Mouse (Mus musculus) adrenal gland, postnatal 14 days (tissue): ENCODE measurements around the gene Lrrc9. TPM values are rescaled to one million over a fixed set of nuclear protein-coding genes. Genes with fewer than 3 reads are reported as not detected.

Experiments
- microRNA-seq, 2 experiments: library from miRNA; unstranded; fragments of <30 nt; microRNA quantifications; one replicate each; pipeline ENCODE4 v1.2.0; 2021
- total RNA-seq: library from RNA; stranded (reverse); gene quantifications from 2 replicates; pipeline ENCODE4 v1.2.3, GENCODE M21; 2021

The Lrrc9 gene
- total RNA-seq, 1 experiment from 2014 or later, result 2.9 TPM

Small RNA genes within 50 kb of the gene (microRNA-seq; reads per million reads assigned to microRNA genes)
- 0 reads per million in 2 experiments for gene Gm44392

Other genes starting within 250 kb of the Lrrc9 start
- gene Rtn1, start 32.8 kb upstream of the Lrrc9 start, total RNA-seq, result 19.1 and 37.3 TPM in 2 replicates
- 6.4 and 7.2 TPM in 2 replicates for gene Pcnx4, start 94.5 kb downstream of the Lrrc9 start, total RNA-seq
- not detected in 2 replicates for gene Gm4756, start 207.8 kb downstream of the Lrrc9 start, total RNA-seq
- gene Dhrs7, start 223.0 kb downstream of the Lrrc9 start, total RNA-seq, result 159 and 182 TPM in 2 replicates